Mouse (Mus musculus): ENCODE data around the gene Egln1. TPM values are rescaled to one million over a fixed set of nuclear protein-coding genes. Genes with fewer than 3 reads are reported as not detected.

Gene Egln1
- 13.2 and 17.0 TPM in 2 replicates for polyA plus RNA-seq (2016; fragmentation: Nextera tagmentation; extraction: Ambion mirVana)

DNA sequence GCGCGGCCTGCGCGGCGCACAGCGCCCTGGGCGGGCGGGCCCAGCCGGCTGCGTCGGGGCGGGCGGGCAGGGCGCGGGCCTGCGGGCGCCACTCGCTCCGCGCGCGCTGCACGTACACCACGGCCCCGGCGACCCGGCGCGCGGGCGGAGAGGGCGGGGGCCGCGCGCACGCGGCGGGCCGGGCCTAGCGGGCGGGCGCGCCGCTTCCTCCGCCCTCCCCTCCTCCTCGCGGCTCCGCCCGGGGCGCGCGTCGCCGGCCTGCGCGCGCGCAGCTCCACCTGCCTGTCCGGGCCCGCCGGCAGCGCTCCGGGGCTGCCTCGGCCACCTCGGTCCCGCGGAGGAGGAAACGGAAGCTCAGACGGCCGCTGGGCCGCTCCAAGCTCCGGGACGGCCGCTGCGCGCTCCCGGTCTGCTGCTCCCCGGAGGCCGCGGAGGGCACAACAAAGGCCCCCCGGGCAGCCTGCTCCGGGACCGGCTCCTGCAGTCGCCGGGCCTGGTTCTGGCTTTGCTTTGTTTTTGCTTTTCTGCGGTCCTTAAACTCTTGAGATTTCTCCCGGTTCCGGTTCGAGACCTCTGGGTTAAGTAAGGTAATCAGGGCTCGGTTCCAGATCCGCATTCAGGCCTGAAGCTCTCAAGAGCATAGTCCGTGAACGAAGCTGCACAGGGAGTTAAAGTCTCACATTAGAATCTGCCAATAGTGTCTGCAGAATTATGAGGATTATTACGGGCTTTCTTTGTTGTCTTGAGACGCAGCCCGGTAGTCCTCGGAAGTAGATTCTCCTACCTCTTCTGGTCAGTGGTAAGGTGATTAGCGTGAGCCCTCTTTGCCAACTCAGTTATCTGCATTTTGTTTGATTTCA lies at the start of gene Egln1:
Gene Egln1 (minus strand): TSS at position 116 of the 860 bp plus-strand sequence.
- DNase-seq (ENCODE audit: low spot score), result peak; percentile 85
- Histone ChIP-seq H3K4me3 (peak within 1 kb of the TSS; percentile 96), H3K27me3 (ENCODE audit: insufficient read depth, poor library complexity, severe bottlenecking) (no peaks in the 10 kb centered on the region), H3K9me3 (no peaks in the 10 kb centered on the region), H3K36me3 (0 out of 2 replicates have a peak, but pooled peaks cover 4% of the 10 kb centered on the region), H3K27ac (peak within 1 kb of the TSS; percentile 98), H3K4me1 (peaks cover 41% of the 10 kb centered on the region)
- WGBS, result 10% methylated on average over 98 of the region's 98 CpGs

- H3K27me3 ChIP-seq (ENCODE audit: insufficient read depth, poor library complexity, severe bottlenecking), result peaks cover 5% of the 10 kb centered on the region; the same call in 1 of the 2 replicates
- 71% methylated on average over 2 of the region's 2 CpGs for WGBS
- no peak for DNase-seq (ENCODE audit: low spot score)
- no peaks in the 10 kb centered on the region for H3K9me3 ChIP-seq
- H3K27ac ChIP-seq, result no peak overlapping the region
- H3K4me3 ChIP-seq, result no peak overlapping the region
- H3K4me1 ChIP-seq, result peaks cover 21% of the 10 kb centered on the region
- H3K36me3 ChIP-seq, result no peaks in the 10 kb centered on the region
Measured at GRCm38 (mm10) chr8:124995776-124996175, 46.7 kb upstream of the Egln1 start.

DNA sequence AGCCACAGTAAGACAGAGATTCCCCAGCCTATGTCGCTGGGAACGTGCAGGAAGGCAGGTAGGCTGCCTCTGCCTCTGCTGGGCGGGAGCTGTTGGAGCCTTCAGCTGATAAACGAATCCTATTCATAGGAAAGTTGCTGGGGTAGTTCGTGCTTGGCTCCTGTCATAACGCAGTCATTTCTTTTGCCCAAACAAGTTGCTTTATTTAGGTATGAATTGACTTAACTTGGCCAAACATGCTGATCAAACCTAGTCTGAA lies 42.5 kb upstream of the Egln1 start:
- Histone ChIP-seq H3K27ac (peak overlapping the region; percentile 65; the same call in 1 of the 2 replicates), H3K36me3 (no peaks in the 10 kb centered on the region), H3K4me3 (peak overlapping the region; percentile 54), H3K4me1 (peaks cover 21% of the 10 kb centered on the region), H3K9me3 (no peaks in the 10 kb centered on the region), H3K27me3 (ENCODE audit: insufficient read depth, poor library complexity, severe bottlenecking) (no peaks in the 10 kb centered on the region)
- DNase-seq (ENCODE audit: low spot score), result no peak
- 7% methylated on average over 6 of the region's 6 CpGs for WGBS

- H3K36me3 ChIP-seq, result no peaks in the 10 kb centered on the region
- 7% methylated on average over 17 of the region's 17 CpGs for WGBS
- no peak for DNase-seq (ENCODE audit: low spot score)
- no peaks in the 10 kb centered on the region for H3K9me3 ChIP-seq
- no peaks in the 10 kb centered on the region for H3K27me3 ChIP-seq (ENCODE audit: insufficient read depth, poor library complexity, severe bottlenecking)
- H3K27ac ChIP-seq, result peak overlapping the region; percentile 65; the same call in 1 of the 2 replicates
- peak overlapping the region; percentile 54 for H3K4me3 ChIP-seq
- H3K4me1 ChIP-seq, result peaks cover 21% of the 10 kb centered on the region
Measured at GRCm38 (mm10) chr8:124990923-124991667, 42.0 kb upstream of the Egln1 start.

- 78% methylated on average over 8 of the region's 8 CpGs for WGBS
- DNase-seq (ENCODE audit: low spot score), result no peak
- no peak overlapping the region for H3K27ac ChIP-seq
- no peaks in the 10 kb centered on the region for H3K4me1 ChIP-seq
- no peak overlapping the region for H3K4me3 ChIP-seq
- no peaks in the 10 kb centered on the region for H3K36me3 ChIP-seq
- no peaks in the 10 kb centered on the region for H3K9me3 ChIP-seq
- H3K27me3 ChIP-seq (ENCODE audit: insufficient read depth, poor library complexity, severe bottlenecking), result no peaks in the 10 kb centered on the region
Measured at GRCm38 (mm10) chr8:124980828-124981227, 31.7 kb upstream of the Egln1 start.

GRCm38 (mm10) chr8:124980036-124980435 lies 30.9 kb upstream of the Egln1 start:
- Histone ChIP-seq H3K9me3 (no peaks in the 10 kb centered on the region), H3K27me3 (ENCODE audit: insufficient read depth, poor library complexity, severe bottlenecking) (no peaks in the 10 kb centered on the region), H3K4me3 (no peak overlapping the region), H3K27ac (no peak overlapping the region), H3K4me1 (no peaks in the 10 kb centered on the region), H3K36me3 (no peaks in the 10 kb centered on the region)
- no peak for DNase-seq (ENCODE audit: low spot score)
- 87% methylated on average over 3 of the region's 3 CpGs for WGBS

DNA sequence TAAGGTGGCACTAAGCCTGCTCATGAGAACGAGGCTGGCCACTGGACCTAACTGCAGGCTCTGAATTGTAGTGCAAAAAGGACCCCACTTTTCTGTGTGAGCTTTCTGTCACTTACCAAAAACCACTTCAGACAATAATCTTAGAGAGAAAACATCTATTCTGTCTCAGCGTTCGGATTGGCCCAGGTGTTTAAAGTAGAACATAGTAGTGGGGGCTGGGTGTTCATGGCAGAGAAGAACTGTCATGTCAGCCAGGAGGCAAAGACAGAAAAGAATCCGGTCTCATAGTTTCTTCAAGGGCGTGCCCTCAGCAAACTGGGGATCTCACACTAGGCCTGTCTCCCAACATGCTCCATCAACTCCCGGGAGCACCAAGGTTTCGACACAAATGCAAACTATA lies 28.9 kb upstream of the Egln1 start:
- H3K27me3 ChIP-seq (ENCODE audit: insufficient read depth, poor library complexity, severe bottlenecking), result no peaks in the 10 kb centered on the region
- H3K27ac ChIP-seq, result no peak overlapping the region
- no peak for DNase-seq (ENCODE audit: low spot score)
- no peaks in the 10 kb centered on the region for H3K9me3 ChIP-seq
- H3K36me3 ChIP-seq, result no peaks in the 10 kb centered on the region
- H3K4me1 ChIP-seq, result no peaks in the 10 kb centered on the region
- H3K4me3 ChIP-seq, result no peak overlapping the region
- WGBS, result 81% methylated on average over 7 of the region's 7 CpGs

GRCm38 (mm10) chr8:124976211-124976610 lies 27.1 kb upstream of the Egln1 start:
- Histone ChIP-seq H3K27ac (no peak overlapping the region), H3K4me1 (no peaks in the 10 kb centered on the region), H3K36me3 (no peaks in the 10 kb centered on the region), H3K27me3 (ENCODE audit: insufficient read depth, poor library complexity, severe bottlenecking) (no peaks in the 10 kb centered on the region), H3K4me3 (no peak overlapping the region), H3K9me3 (no peaks in the 10 kb centered on the region)
- 91% methylated on average over 6 of the region's 6 CpGs for WGBS
- DNase-seq (ENCODE audit: low spot score), result no peak

- no peaks in the 10 kb centered on the region for H3K36me3 ChIP-seq
- no peak overlapping the region for H3K27ac ChIP-seq
- no peak for DNase-seq (ENCODE audit: low spot score)
- no peaks in the 10 kb centered on the region for H3K9me3 ChIP-seq
- no peaks in the 10 kb centered on the region for H3K27me3 ChIP-seq (ENCODE audit: insufficient read depth, poor library complexity, severe bottlenecking)
- no peaks in the 10 kb centered on the region for H3K4me1 ChIP-seq
- WGBS, result 63% methylated on average over 4 of the region's 4 CpGs
- H3K4me3 ChIP-seq, result no peak overlapping the region
Measured at GRCm38 (mm10) chr8:124974254-124974653, 25.1 kb upstream of the Egln1 start.

DNA sequence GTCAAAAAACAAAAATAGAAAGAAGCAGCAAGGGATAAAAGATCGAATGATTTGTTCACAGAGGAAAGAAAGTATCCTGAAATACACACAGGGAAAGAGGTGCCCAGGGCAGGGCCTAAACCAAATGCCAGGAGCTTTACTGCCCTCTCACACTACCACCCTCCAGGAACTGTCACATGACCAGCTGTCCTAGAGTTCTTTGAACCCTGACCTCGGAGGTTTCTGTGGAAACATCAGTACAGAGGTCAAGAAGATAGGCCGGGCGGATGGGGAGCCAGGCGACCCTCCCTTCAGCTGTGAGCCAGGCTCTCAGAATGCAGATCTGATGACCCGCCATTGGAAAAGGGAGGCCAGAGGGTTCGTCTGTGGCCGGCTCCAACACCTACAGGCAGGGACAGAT lies 24.1 kb upstream of the Egln1 start:
- WGBS, result 65% methylated on average over 8 of the region's 8 CpGs

GRCm38 (mm10) chr8:124970312-124970933 lies 21.3 kb upstream of the Egln1 start:
- no peaks in the 10 kb centered on the region for H3K9me3 ChIP-seq
- no peaks in the 10 kb centered on the region for H3K27me3 ChIP-seq (ENCODE audit: insufficient read depth, poor library complexity, severe bottlenecking)
- 0 out of 2 replicates have a peak, but pooled peaks cover 3% of the 10 kb centered on the region for H3K4me1 ChIP-seq
- 79% methylated on average over 6 of the region's 6 CpGs for WGBS
- H3K27ac ChIP-seq, result no peak overlapping the region
- DNase-seq (ENCODE audit: low spot score), result no peak
- H3K36me3 ChIP-seq, result no peaks in the 10 kb centered on the region
- no peak overlapping the region for H3K4me3 ChIP-seq

More for the DNA sequence above, 24.1 kb upstream of the Egln1 start:
- Histone ChIP-seq H3K4me3 (no peak overlapping the region), H3K27me3 (ENCODE audit: insufficient read depth, poor library complexity, severe bottlenecking) (no peaks in the 10 kb centered on the region), H3K27ac (no peak overlapping the region), H3K36me3 (no peaks in the 10 kb centered on the region), H3K4me1 (0 out of 2 replicates have a peak, but pooled peaks cover 3% of the 10 kb centered on the region), H3K9me3 (no peaks in the 10 kb centered on the region)
- no peak for DNase-seq (ENCODE audit: low spot score)

GRCm38 (mm10) chr8:124964966-124965365 lies 15.8 kb upstream of the Egln1 start:
- Histone ChIP-seq H3K9me3 (no peaks in the 10 kb centered on the region), H3K27ac (no peak overlapping the region), H3K36me3 (no peaks in the 10 kb centered on the region), H3K27me3 (ENCODE audit: insufficient read depth, poor library complexity, severe bottlenecking) (no peaks in the 10 kb centered on the region), H3K4me3 (no peak overlapping the region), H3K4me1 (peaks cover 13% of the 10 kb centered on the region)
- no peak for DNase-seq (ENCODE audit: low spot score)
- WGBS, result 89% methylated on average over 8 of the region's 8 CpGs

DNA sequence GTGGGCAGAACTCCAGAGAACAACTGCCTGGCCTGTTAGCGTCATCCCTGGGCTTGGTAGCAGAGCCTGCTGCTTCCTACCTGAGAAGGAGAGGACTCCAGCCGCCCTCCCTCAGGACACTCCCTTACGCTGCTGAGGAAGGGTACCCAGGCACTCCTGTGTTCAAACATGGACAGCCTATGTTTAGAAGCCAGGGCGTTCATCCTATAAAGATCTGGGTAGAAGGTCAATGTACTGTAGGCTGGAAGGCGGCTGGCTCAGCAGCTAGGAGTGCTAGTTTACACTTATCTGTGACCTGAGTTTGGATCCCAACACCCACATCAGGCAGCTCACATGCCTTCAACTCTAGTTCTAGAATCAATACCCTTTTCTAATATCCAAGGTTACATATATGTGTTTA lies 14.1 kb upstream of the Egln1 start:
- Histone ChIP-seq H3K27ac (no peak overlapping the region), H3K36me3 (no peaks in the 10 kb centered on the region), H3K9me3 (no peaks in the 10 kb centered on the region), H3K4me1 (peaks cover 24% of the 10 kb centered on the region), H3K4me3 (no peak overlapping the region), H3K27me3 (ENCODE audit: insufficient read depth, poor library complexity, severe bottlenecking) (no peaks in the 10 kb centered on the region)
- WGBS, result 84% methylated on average over 5 of the region's 5 CpGs
- no peak for DNase-seq (ENCODE audit: low spot score)

Data from heart, embryonic 10.5 days (tissue).